Mouse (Mus musculus) frontal cortex, postnatal 14 days (tissue): ENCODE results near the gene Slc35b2.

Source experiments
- DNase-seq, 2 experiments: peaks; one replicate each; pipeline ENCODE4 v3.0.0; 2022; ENCODE audit warnings: low spot score in 2 of 2

Gene Slc35b2

DNA sequence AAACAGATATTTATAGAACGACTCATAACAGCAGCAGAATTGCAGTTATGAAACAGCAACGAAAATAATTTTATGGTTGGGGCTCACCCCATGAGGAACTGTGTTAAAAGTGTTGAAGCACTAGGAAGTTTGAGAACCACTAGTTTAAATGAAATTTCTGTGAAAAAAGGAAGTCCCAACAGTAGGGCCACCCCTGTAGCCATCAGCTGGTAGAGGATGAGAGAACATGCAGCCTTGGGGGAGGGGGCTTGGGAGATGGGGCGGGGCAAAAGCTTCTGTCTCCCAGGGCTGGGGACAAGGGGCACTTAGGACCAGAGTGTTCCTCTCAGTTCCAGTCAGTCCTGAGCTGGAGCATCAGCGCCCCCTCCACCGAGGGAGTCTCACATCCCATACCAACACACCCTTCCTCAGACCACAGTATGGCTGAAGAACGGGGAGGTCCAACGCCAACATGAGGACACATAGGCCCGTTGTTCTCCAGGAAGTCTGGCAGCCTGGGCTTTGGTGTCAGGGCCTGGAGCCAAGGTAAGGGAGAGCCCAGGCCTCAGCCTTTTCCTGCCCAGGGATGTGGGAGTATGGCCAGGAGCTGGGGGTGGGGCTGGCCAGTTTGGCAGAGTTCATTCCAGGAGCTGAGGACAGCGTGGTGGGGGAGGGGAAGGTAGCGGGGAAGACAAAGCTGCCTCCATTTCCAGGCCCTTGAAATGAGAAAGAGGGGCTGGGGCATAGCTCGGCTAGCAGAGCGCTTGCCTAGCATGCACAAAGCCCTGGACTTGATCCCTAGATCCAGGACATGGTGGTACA, 20.6 kb downstream of the Slc35b2 start:
- DNase-seq: peak; percentile 63 to 79

DNA sequence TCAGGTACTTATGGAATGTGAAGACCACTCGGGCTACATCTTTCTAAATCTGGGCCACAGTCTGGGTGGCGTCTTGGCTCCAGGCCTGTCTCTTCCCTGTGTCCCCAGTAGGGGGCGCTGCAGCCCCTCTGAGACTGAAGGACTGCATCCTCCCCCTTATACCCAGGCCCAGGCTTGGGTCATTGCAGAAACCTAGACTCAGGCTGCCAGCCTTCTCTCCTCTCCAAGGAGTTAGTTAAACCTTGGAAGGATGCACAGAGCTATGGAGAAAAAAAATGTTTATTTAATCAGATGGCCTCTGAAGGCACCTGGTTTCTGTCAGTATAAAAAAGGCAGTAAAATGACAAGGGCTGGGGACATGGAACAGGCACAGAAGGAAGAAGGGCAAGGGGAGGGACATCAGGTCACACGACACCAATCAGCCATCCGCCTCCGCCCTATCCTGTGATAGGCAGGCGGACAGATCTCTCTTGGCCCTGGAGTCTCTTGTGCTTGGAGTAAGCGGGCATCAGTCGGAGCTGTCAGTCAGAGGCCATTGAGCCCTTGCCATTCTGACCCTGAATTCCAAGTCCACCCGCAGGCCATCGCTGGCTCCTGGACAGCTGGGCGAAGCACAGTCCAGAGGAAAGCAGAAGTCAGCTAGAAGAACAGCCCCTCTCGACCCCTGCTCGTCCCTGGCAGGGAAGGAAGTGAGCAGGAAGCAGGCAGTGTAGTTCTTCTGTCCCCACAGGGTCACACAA, 21.4 kb downstream of the Slc35b2 start:
- peak; percentile 70 to 77 for DNase-seq

DNA sequence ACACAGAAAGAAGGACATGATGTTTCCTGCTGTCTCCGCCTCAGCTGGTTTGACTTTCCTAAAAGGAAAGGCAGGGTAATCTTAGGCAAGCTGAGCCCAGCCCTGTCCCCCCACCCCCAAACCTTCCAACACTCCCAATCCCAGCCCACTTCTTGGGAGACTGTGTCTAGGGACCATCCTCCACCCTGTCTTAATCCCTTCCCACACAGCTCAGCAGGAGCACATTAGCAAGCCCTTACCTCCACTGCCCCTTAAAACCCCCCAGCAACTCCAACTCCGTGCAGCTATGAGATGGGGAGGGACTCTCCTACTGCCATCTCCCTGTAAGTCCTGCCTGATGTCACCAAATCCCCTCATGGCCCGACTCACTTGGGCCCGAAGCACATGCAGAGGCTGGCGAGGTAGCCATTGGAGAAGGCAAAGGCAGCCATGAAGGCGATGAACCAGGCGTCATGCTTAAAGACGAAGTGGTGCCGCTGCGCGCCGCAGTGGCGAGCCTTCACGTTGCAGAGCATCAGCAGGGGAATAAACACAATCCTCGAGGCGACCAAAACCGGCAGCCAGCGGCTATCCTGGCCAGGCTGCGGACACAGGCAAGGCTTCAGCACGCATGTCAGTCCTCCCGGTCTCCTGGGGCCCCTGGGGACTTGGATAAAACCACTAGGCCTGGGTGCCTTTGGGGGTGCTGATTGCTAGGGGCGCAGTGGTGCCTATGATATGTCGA, 22.2 kb downstream of the Slc35b2 start:
- no peak for DNase-seq

DNA sequence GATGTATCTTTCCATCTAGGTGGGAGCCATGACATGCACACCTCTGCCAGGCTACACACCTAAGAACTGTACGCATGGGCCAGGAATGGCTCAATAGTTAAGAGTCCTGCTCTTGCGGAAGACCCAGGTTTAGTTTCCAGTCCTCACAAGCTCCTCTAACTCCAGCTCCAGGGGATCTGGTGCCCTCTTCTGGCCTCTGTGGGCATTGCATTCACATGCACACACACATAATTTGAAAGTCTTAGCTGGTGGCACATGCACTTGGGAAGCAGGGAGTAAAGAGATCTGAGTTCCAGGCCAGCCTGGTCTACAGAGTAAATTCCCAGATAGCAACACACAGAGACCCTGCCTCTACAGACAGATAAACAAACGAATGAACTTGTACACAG, 22.8 kb downstream of the Slc35b2 start:
- no peak for DNase-seq

DNA sequence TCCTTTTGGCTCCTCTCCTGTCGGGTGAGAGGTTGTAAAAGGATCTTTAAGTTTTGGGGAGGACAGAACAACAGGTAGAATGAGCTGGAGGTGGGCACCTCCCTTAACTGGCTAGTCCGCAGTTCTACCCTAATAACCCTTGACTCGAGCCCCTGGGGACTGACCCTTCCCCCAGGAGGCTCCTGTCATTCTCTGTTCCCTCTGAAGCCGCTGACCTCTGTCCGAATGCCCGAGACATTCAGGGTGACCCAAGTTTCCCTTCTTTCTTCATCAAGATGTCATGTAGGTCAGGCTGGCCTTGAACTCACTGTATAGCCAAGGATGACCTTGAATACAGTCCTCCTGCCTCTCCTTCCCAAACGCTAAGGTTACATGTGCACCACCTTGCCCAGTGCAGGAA, 24.7 kb downstream of the Slc35b2 start:
- no peak for DNase-seq

DNA sequence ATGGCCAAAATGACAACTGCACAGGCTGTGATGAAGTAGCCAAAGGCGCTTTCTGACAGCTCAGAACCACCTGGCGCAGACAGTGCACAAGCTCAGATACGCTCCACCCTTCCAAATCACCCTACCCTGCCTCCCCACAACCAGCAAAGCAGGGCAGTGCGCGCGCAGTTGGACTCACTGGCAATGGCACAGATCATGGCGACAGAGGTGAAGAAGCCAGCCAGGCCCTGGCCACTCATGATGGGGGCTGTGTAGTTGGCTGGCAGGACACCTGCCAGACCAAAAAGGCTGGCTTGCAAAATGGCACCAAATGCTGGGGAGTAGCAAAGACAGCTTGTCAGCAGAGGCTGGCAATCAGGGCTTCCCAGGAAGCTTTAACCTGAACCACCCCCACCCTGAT, 25.6 kb downstream of the Slc35b2 start:
- DNase-seq: no peak

DNA sequence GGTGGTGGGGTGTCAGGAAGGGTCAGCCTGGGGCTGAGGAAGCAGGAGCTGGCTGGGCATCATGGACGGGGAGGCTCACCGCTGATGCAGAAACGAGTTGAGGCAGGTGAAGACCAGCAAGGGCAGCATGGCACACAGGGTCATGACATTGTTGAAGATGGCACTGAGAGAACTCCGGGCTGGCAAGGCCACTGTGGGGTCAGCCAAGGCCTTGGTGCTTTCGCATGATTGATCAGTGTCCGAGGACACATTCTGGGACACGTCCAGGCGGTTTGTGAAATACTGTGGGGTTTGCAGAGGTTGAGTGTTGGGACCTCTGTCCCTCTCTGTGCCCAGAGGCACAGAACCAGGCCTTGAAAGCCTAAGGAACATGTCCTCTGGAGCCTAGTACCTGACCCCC, 26.2 kb downstream of the Slc35b2 start:
- no peak for DNase-seq

DNA sequence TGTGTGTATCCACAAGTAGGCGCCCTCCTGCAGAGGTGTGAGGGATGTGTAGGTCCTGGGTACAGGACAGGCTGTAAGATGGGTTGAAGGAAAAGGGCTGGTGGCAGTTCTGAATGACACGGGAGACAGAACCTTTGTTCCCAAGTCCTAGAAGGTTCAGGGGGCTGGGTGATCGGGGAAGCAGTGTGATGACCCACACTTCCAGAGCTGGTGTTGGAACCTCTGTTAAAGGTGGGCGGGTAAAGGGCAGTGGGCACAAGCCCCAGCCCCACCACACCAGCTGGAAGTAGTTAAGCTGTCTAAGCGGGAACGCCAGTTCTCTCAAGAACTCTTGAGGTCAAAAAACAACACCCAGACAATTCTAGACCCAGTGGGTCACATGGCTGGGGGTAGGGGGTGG, 26.7 kb downstream of the Slc35b2 start:
- DNase-seq: no peak

DNA sequence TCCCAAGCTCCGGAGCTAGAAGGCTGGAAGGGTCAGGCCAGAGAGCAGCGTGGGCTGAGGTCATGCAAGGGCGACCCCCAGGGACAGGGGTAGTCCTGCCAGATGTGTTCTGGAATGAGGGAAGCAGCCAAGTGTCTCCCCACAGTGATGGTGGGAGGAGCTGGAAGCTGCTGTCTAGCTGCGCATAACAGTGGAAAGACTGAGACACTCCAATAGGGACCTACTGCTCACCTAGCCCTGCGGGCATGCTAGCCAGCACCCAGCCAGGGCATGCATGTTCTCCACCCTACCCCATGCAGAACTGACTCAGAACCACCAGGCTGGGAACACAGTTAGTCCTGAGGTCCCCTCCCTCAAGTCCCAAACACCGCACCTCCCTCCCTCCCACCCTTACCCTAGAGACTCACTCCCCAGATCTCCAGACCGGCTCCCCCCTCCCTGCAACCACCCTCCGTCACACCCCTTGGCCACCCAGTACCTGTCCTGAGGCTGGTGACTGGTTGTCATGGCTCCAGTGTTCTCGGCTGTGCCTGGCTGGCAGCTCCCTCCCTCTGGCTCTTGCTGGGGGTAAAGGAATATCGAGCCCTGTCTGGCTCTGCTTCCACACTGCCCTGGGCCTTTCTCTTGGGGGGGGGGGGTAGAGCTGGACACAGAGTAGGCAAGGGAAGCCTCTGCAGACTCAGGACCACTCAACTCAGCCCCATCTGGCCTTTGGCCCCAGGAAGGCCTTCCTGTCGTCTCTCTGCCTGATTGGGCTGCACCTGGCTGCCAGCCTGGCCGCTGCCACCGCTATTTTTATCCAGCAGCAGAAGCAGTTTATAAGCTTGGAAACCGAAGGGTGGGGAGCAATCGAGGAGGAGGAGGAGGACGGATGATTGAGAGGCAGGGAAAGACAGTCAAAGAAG, 28.3 kb downstream of the Slc35b2 start:
- no peak for DNase-seq

DNA sequence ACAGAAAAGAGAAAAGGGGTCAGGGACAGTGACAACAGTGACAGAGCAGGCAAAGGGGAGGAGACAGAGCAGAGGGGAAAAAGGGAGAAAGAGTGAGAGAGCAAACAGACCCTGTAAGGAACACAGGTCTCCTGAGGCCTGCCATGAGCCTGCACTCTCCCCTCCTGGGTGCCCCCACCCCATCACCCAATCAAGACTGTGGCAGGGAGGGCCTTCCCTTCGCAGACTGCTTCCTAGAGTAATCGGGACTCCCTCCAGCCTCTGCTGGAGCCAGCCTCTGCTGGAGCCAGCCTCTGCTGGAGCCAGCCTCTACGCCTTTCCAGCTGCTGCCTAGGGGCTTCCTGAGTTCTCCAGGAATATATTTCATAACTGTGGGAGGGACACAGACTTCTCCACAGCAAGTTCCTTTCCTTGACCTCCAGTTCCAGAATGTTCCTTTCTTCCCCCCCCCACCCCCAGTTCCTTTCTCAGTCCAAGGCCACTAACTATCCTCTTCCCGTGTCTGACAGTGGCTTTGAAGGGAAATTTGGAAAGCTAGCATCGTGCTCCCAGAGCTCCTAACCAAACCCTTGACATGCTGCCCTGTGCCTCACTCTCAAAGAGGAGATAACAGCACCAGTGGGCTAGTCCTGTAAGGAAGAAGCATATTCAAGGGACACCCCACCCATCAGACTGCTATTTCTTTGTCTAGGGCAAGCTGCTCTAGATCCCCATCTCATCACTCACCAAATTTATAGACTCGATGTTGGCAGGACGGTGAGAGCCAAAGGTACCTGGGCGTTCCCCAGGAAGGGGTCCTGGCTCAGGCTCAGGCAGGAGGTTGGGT, 29.1 kb downstream of the Slc35b2 start:
- no peak for DNase-seq

DNA sequence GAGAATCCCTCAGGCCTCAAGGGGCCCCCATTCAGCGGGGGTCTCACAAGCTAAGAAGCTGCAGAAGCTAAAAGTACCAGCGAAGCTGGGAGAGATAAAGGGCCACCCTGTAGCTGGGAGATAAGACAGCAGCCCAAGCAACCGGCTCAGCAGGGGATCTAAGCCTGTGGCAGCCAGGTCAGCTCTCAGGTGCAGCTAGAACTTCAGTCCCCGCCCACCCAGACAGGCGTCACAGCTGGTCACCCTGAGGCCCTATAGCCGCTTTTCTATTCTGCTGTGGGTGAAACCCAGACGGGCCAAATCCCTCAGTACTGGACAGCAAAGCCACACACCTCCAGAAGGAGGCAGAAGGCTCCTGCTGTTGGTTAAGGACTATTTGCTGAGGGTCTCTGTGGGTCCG, 29.8 kb downstream of the Slc35b2 start:
- no peak for DNase-seq

DNA sequence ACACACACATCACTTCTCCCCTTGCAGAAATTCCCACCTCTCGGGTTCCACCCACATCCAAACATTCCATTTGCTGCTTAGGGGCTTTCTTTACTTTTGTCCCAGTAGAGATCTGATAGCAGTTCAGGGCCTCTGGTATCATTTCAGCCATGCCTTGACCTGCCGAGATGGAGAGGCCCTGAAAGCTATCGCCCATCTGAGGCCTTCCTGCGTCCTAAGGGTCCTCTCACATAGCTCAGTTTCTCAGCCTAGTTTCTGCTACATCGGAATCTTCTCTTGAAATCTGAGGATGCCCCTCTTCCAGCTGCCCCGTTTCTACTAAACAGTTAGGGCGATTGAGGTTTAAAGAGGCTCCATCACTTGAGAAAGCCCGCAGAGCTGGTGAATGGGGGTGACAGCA, 30.5 kb downstream of the Slc35b2 start:
- no peak for DNase-seq

DNA sequence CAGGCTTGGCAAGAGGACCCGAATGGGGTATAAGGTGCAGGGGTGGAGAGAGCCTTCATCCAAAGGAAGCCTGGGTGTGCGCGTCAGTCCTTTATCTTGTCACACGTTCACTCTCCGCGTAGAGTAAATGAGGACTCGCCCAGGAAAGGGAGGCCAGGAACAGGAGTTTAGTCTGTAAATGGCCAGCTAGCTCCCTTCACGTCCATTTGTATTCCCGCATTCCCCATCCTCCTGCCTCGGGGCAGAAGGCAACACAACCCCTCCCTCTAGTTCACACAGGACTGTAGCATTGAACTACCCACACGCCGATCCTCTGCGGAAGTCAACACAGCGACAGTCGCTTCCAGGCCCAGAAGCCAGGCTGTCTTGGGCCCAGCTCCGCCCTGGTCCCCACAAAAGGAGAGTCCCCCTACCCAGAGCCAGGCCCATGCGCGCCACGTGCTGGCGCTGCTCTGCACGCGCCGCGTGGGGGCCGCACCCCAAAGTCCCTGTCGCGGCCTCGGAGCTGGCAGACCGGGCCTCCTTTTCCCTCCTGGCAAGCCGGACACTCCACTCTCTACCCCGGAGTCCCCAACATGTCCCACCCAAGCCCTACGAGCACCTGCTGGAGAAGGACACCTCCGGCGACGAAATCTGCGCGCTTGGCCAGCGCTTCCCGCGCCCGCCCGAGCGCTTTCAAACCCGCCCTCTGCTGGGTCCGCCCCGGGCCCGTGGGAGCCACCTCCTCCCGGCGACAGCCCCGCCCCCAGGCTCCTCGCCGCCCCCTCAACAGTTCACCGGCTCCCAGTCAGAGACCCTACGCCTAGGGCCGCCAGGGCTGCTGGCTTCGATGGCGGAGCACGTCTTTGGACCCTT, 31.4 kb downstream of the Slc35b2 start:
- DNase-seq: peak in 1 of 2 experiments; percentile 49

DNA sequence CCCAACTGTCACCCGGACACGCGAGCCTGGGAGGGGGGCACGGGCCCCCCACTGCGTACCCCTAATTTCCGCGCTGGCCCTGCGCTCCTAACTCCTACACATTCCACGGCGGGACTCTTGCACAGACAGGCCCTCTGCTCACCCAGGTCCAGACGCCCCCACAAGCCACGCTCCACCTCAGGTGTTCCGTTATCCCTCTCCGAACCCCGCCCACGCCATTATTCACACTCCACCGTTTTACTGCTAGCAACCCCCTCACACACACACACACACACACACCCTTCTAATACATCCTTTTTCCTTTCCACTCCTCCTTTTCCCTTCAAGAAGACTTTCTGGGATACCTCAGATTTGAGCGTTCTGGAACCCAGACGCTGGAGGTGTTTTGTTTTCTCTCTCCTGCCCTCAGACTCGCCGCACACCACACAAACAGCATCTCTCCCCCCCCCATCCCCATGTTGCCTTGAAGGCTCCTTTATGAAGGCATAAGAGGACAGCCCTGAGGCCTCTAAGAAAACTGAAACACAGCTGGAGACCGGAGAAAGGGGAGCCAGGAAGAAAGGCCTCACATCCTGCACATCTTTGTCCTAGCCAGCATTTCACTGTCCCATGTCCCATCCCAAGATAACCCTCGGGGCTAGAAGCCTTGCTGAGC, 32.2 kb downstream of the Slc35b2 start:
- no peak for DNase-seq

DNA sequence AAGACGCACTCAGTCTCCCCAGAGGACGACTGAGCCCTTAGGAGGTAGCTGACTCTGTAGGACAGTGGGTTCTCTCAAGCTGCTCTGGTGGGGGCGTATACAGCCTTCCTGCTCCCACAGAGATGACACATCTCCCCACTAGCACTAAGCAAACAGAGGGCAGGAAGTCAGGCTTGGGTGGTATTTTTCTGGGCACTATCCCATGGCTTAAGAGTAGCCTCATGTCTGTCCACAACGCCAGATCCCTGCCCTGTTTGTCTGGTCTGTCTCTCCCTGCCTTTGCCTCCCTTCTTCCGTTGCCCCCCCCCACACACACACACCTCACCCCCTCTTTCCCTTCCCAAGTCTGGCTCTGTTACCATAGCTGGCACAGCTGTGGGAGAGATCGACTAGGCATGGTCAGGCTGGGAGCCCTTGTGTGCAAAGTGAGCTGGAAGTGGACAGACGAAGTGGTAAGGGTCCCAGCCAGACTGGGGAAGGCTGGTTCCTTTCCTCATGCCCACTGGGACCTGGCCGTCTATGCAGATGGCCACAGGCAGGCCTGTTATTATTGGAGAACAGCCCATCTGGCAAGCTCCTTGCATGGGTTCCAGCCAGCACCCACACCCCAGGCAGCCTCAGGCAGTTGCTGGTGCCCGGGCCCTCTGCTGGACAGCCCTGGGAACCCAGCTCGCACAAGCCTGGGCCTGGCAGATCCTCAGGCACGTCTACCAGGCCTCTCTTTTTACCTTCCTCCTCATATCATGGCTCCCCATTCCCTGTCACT, 33.1 kb downstream of the Slc35b2 start:
- peak in 1 of 2 experiments; percentile 47 for DNase-seq

DNA sequence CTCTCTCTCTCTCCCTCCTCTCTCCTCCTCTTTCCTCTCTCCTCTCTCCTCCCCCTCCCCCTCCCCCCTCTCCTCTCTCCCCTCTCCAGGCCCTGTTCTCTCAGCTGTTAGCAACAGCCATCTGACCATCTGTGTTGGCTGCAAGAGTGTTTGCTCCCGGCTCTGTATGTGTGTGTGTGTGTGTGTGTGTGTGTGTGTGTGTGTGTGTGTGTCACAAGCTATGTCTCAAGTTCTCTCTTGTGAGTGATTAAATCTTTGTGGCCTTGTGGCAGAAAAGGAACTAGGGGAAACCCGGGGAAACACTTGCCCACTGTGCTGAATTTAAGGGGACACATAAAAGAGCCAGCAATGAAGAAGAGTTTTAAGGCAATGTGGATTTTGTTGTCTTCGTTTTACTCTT, 34.1 kb downstream of the Slc35b2 start:
- no peak for DNase-seq

DNA sequence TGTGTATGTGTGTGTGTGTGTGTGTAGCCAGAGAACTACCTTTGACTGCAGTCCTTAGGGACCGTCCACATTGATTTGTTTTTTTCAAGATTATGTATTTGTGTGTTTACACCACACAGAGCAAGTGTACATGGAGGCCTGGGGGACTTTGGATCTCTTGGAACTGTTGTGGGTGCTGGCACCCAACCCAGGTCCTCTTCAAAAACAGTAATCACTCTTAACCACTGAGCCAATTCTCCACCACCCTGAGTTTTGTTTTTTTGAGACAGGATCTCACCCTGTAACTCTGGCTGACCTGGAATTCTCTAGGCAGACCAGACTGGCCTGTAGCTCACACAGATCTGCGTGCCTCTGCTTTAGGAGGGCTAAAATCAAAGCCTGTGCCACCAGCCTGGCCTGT, 34.7 kb downstream of the Slc35b2 start:
- no peak for DNase-seq

DNA sequence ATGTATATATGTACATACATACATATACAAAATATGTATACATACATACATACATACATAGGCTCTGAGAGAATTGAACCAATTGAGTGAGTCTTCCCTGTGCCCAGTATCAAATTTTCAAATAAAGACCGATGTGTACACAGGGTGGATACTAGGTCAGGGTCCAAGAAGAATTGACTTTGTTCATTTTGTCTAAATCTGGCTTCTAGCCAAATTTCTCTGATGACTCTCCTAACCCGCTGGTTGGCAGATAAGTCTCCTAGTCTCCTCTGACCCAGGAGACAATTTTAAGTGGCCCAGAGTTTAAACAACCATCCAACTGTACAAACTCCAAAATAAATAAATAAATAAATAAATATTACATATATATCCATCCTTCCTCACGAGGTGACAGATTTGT, 35.2 kb downstream of the Slc35b2 start:
- DNase-seq: no peak
